ENCODE assay signal across 8 mouse cellular contexts in genomic region chr19:8989567-8990431, GRCm38 (mm10). TPM values are rescaled to one million over a fixed set of nuclear protein-coding genes. Genes with fewer than 3 reads are reported as not detected.
DNase-seq lines count a peak whose midpoint lies in the region; ATAC-seq and TF ChIP-seq lines count a peak whose summit lies in the region.

No protein-coding gene starts in this region.

- peak overlapping the region; percentile 76 for H3K4me2 ChIP-seq in stomach, postnatal 0 days (replicated peaks; ENCODE audit: low read depth)

- no peaks in the 10 kb centered on the region for H3K9me3 ChIP-seq in forebrain, embryonic 10.5 days
- no peaks in the 10 kb centered on the region for H3K9me3 ChIP-seq in midbrain, embryonic 10.5 days (replicated peaks)
- H3K9me3 ChIP-seq in stomach, postnatal 0 days (ENCODE audit: control insufficient read depth, low read length), result no peaks in the 10 kb centered on the region

- WGBS in forebrain, embryonic 10.5 days, result under 1% methylated on average over 53 of the region's 53 CpGs
- under 1% methylated on average over 53 of the region's 53 CpGs for WGBS in midbrain, embryonic 10.5 days
- under 1% methylated on average over 51 of the region's 53 CpGs for WGBS in stomach, postnatal 0 days

- TF ChIP-seq CTCF in stomach, postnatal 0 days (IDR thresholded peaks at IDR 0.05; ENCODE audit: low read depth), result peak; percentile 58

- no peaks in the 10 kb centered on the region for H3K36me3 ChIP-seq in forebrain, embryonic 10.5 days (replicated peaks)
- no peaks in the 10 kb centered on the region for H3K36me3 ChIP-seq in midbrain, embryonic 10.5 days
- H3K36me3 ChIP-seq in stomach, postnatal 0 days (ENCODE audit: control insufficient read depth, insufficient read depth, low read length), result no peaks in the 10 kb centered on the region

- DNase-seq in 416B (ENCODE audit: low read depth), result peak; percentile 71
- DNase-seq in R1 (ENCODE audit: low read depth, low spot score), result peak; percentile 98
- DNase-seq in forebrain, embryonic 10.5 days (ENCODE audit: extremely low spot score, low spot score), result peak; percentile 69
- peak; percentile 95 to 96 for DNase-seq in heart, postnatal 14 days
- DNase-seq in kidney, postnatal 4 days, result peak; percentile 94 to 95
- peak; percentile 63 for DNase-seq in midbrain, embryonic 10.5 days (ENCODE audit: low spot score)
- peak; percentile 90 for DNase-seq in stomach, postnatal 0 days (ENCODE audit: low spot score)

- no peak for TF ChIP-seq EP300 in stomach, postnatal 0 days (optimal IDR thresholded peaks at IDR 0.05)

- H3K4me1 ChIP-seq in forebrain, embryonic 10.5 days, result peaks cover 60% of the 10 kb centered on the region
- peaks cover 46% of the 10 kb centered on the region for H3K4me1 ChIP-seq in midbrain, embryonic 10.5 days
- peaks cover 25% of the 10 kb centered on the region for H3K4me1 ChIP-seq in stomach, postnatal 0 days (replicated peaks; ENCODE audit: control insufficient read depth, insufficient read depth)

- peak overlapping the region; percentile 73 for H3K4me3 ChIP-seq in forebrain, embryonic 10.5 days
- peak overlapping the region; percentile 70 for H3K4me3 ChIP-seq in midbrain, embryonic 10.5 days
- peak overlapping the region; percentile 91 for H3K4me3 ChIP-seq in stomach, postnatal 0 days (ENCODE audit: low read depth, low read length)

- peak overlapping the region; percentile 85 for H3K27ac ChIP-seq in forebrain, embryonic 10.5 days
- peak overlapping the region; percentile 78 for H3K27ac ChIP-seq in midbrain, embryonic 10.5 days (replicated peaks)
- H3K27ac ChIP-seq in stomach, postnatal 0 days (replicated peaks), result peak overlapping the region; percentile 99

- peak; percentile 68 for ATAC-seq in stomach, postnatal 0 days (ENCODE audit: low FRiP score, low TSS enrichment)
- ATAC-seq in frontal cortex, adult (ENCODE audit: low TSS enrichment), result no peak

- intact Hi-C loops in heart, postnatal 14 days (cut with DNase I), result no loop called here

- H3K9ac ChIP-seq in stomach, postnatal 0 days (ENCODE audit: low read length), result peak overlapping the region; percentile 97

- H3K27me3 ChIP-seq in forebrain, embryonic 10.5 days (ENCODE audit: poor library complexity, severe bottlenecking), result peaks cover 62% of the 10 kb centered on the region
- H3K27me3 ChIP-seq in midbrain, embryonic 10.5 days (ENCODE audit: low read depth, poor library complexity, severe bottlenecking), result peaks cover 61% of the 10 kb centered on the region
- no peaks in the 10 kb centered on the region for H3K27me3 ChIP-seq in stomach, postnatal 0 days (ENCODE audit: control insufficient read depth, insufficient read depth, low read length)

RNA-seq across cellular contexts. Expression of gene Ahnak, which starts 0.7 kb away (rescaled TPM):
- polyA plus RNA-seq in forebrain, embryonic 10.5 days (2016; fragmentation: Nextera tagmentation; extraction: Ambion mirVana), result 6.5 and 7.1 TPM in 2 replicates
- total RNA-seq in heart, postnatal 14 days (2021), result 100 to 1,000 TPM; 288 to 310 TPM
- polyA plus RNA-seq in midbrain, embryonic 10.5 days (2016; fragmentation: Nextera tagmentation; extraction: Ambion mirVana), result 6.6 and 8.8 TPM in 2 replicates
- 86.6 and 103 TPM in 2 replicates for polyA plus RNA-seq in stomach, postnatal 0 days (2015; fragmentation: Nextera tagmentation; extraction: Ambion mirVana)

RNA-seq across cellular contexts. Expression of gene Eef1g, which starts 23.0 kb away (rescaled TPM):
- 559 and 563 TPM in 2 replicates for polyA plus RNA-seq in forebrain, embryonic 10.5 days (2016; fragmentation: Nextera tagmentation; extraction: Ambion mirVana)
- total RNA-seq in heart, postnatal 14 days (2021), result 100 to 1,000 TPM; 220 to 273 TPM
- 438 and 514 TPM in 2 replicates for polyA plus RNA-seq in midbrain, embryonic 10.5 days (2016; fragmentation: Nextera tagmentation; extraction: Ambion mirVana)
- 240 and 247 TPM in 2 replicates for polyA plus RNA-seq in stomach, postnatal 0 days (2015; fragmentation: Nextera tagmentation; extraction: Ambion mirVana)

RNA-seq across cellular contexts. Expression of gene Tut1, which starts 36.2 kb away (rescaled TPM):
- 40.2 and 49.1 TPM in 2 replicates for polyA plus RNA-seq in forebrain, embryonic 10.5 days (2016; fragmentation: Nextera tagmentation; extraction: Ambion mirVana)
- total RNA-seq in heart, postnatal 14 days (2021), result 1 to 10 TPM; 7.6 TPM
- polyA plus RNA-seq in midbrain, embryonic 10.5 days (2016; fragmentation: Nextera tagmentation; extraction: Ambion mirVana), result 36.5 and 40.2 TPM in 2 replicates
- 14.9 and 15.8 TPM in 2 replicates for polyA plus RNA-seq in stomach, postnatal 0 days (2015; fragmentation: Nextera tagmentation; extraction: Ambion mirVana)

RNA-seq across cellular contexts. Expression of gene Mta2, which starts 48.1 kb away (rescaled TPM):
- 202 and 206 TPM in 2 replicates for polyA plus RNA-seq in forebrain, embryonic 10.5 days (2016; fragmentation: Nextera tagmentation; extraction: Ambion mirVana)
- 10 to 100 TPM; 42.1 to 44.8 TPM for total RNA-seq in heart, postnatal 14 days (2021)
- polyA plus RNA-seq in midbrain, embryonic 10.5 days (2016; fragmentation: Nextera tagmentation; extraction: Ambion mirVana), result 178 and 191 TPM in 2 replicates
- polyA plus RNA-seq in stomach, postnatal 0 days (2015; fragmentation: Nextera tagmentation; extraction: Ambion mirVana), result 68.0 and 69.3 TPM in 2 replicates
